Mouse (Mus musculus) liver, embryonic 14.5 days (tissue): ENCODE results near the gene Yes1. TPM values are rescaled to one million over a fixed set of nuclear protein-coding genes. Genes with fewer than 3 reads are reported as not detected.
A peak's percentile ranks its signal among the peaks of the same experiment; 100 is the strongest.
"Not testable (repeated sequence)": the region's sequence is repeated elsewhere in the genome, so short reads cannot be mapped to it uniquely, and the experiment has no call there.

Experiments used
- ATAC-seq: fragments of 200-750 bp; cut with Nextera tagmentation; 2 replicates; pipeline ENCODE4 v1.8.0; 2017; ENCODE audit warnings: moderate number of reproducible peaks, mild to moderate bottlenecking, moderate library complexity; ENCODE audit not compliant: insufficient read depth
- DNase-seq, 3 experiments: peaks; one replicate each; pipeline ENCODE4 v3.0.0-alpha.2; 2012 to 2013; ENCODE audit warnings: low read depth in 3 of 3, low spot score in 3 of 3
- H3K27ac ChIP-seq: fragments of 300-500 bp; sonication (generic); 2 replicates; pipeline ENCODE4 v1.5.1; 2014; ENCODE audit warnings: moderate library complexity, mild to moderate bottlenecking, control low read depth, inconsistent platforms
- H3K27me3 ChIP-seq: fragments of 300-500 bp; sonication (generic); 2 replicates; pipeline ENCODE4 v1.6.1; 2014; ENCODE audit warnings: mild to moderate bottlenecking, low read length, moderate library complexity; ENCODE audit not compliant: control insufficient read depth, insufficient read depth
- H3K36me3 ChIP-seq: fragments of 300-500 bp; sonication (generic); replicated peaks from 2 replicates; pipeline ENCODE4 v1.6.1; 2014; ENCODE audit warnings: low read depth; ENCODE audit not compliant: control insufficient read depth, insufficient read depth
- H3K4me1 ChIP-seq, 2 experiments: fragments of 200-500 bp in 1 of 2; fragments of 300-500 bp in 1 of 2; sonication (generic) in 1 of 2; replicated peaks; 2 replicates each; pipeline ENCODE4 v1.6.1; 2012 to 2014; ENCODE audit warnings: antibody characterized with exemption in 1 of 2, inconsistent platforms in 1 of 2, low read length in 1 of 2; ENCODE audit not compliant: control insufficient read depth in 2 of 2, insufficient read depth in 2 of 2
- H3K4me2 ChIP-seq: fragments of 300-500 bp; sonication (generic); 2 replicates; pipeline ENCODE4 v1.6.1; 2014; ENCODE audit warnings: low read depth, mild to moderate bottlenecking, control low read depth, moderate library complexity
- H3K4me3 ChIP-seq, 2 experiments: fragments of 200-500 bp in 1 of 2; fragments of 300-500 bp in 1 of 2; sonication (generic) in 1 of 2; 2 replicates each; pipeline ENCODE4 v1.5.1; 2012 to 2014; ENCODE audit warnings: low read depth in 2 of 2, low read length in 2 of 2, mild to moderate bottlenecking in 2 of 2, control low read depth in 1 of 2, inconsistent platforms in 1 of 2, moderate library complexity in 1 of 2; ENCODE audit not compliant: insufficient read depth in 1 of 2
- H3K9ac ChIP-seq: fragments of 300-500 bp; sonication (generic); replicated peaks from 2 replicates; pipeline ENCODE4 v1.6.1; 2014; ENCODE audit warnings: mild to moderate bottlenecking, control low read depth, moderate library complexity
- H3K9me3 ChIP-seq: fragments of 300-500 bp; sonication (generic); 2 replicates; pipeline ENCODE4 v1.6.1; 2016; ENCODE audit warnings: low read length, mixed read lengths; ENCODE audit not compliant: control insufficient read depth
- CTCF ChIP-seq: IDR thresholded peaks from 2 replicates; pipeline ENCODE4 v1.5.1; 2016; ENCODE audit warnings: antibody characterized with exemption, low read depth, control low read depth
- EP300 ChIP-seq: IDR thresholded peaks from 2 replicates; pipeline ENCODE4 v1.6.1; 2016; ENCODE audit warnings: antibody characterized with exemption, low read depth
- WGBS: fragments of 180-500 bp; shearing (Covaris S2); extraction: QIAGEN DNeasy Blood & Tissue Kit; methylation state at CpG from one replicate; pipeline ENCODE4 v1.1.7; 2014; ENCODE audit not compliant: insufficient replicate concordance; 5-methylcytosine and 5-hydroxymethylcytosine counted together
- polyA plus RNA-seq, 2 experiments: library from polyadenylated mRNA; depleted of rRNA in 1 of 2; stranded (reverse) in 1 of 2; unstranded in 1 of 2; fragments of >200 nt; fragmentation: Nextera tagmentation in 1 of 2; extraction: Ambion mirVana in 1 of 2; gene quantifications; 2 replicates each; pipeline versions ENCODE4 v1.2.1 to v1.2.3; 2012 to 2014

The Yes1 gene
- polyA plus RNA-seq, 2 experiments: 1.6 to 4.2 TPM

DNA sequence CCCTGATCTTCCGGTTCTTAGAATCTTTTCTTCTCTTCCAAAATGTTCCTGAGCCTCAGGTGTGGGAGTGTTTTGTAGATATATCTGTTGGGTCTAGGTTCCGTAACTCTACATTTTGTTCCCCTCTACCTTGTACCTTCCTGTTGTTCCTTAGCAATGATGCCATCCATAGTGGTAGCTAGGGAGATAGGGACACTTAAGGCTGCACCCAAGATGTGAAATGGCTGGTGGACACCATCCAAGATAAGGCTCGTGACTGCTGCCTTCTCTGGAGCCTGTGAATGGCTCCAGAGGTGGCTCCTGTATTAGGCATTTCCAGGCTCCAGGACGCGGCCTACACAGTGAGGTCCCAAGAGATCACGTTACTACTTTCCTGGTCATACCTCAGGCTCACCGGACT lies 117.3 kb downstream of the Yes1 start:
- no peaks in the 10 kb centered on the region for H3K9me3 ChIP-seq
- H3K27me3 ChIP-seq: no peaks in the 10 kb centered on the region
- no peak overlapping the region for H3K4me3 ChIP-seq
- no peak for DNase-seq
- H3K36me3 ChIP-seq: no peaks in the 10 kb centered on the region
- H3K4me1 ChIP-seq: peaks cover 0 to 11% of the 10 kb centered on the region in 2 experiments; a peak in 2 of 4 replicates
- TF ChIP-seq CTCF (no peak), EP300 (no peak)
- no peak for ATAC-seq
- H3K27ac ChIP-seq: no peak overlapping the region
- no peak overlapping the region for H3K4me2 ChIP-seq
- WGBS: 70% methylated on average over 7 of the region's 7 CpGs
- no peak overlapping the region for H3K9ac ChIP-seq

DNA sequence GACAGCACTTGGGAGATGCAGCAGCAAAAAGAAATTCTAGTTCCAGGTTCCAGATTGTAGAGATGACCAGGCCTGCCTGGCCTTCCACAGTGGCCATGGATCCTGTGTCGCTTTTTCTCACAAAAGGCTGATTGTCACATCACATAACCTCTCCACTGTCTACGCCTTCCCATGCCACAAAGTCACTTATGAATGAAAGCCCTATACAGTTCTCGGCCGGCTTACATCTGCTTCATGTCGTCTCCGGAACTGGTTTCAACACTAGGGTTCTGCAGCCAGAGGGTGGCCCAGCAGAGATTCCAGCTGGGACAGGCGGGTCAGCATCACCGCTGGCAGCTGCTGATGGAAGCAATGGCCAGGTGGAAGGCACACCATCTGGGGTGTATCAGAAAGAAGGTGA lies 117.9 kb downstream of the Yes1 start:
- H3K4me3 ChIP-seq: no peak overlapping the region
- WGBS: 72% methylated on average over 8 of the region's 8 CpGs
- H3K36me3 ChIP-seq: no peaks in the 10 kb centered on the region
- no peak overlapping the region for H3K4me2 ChIP-seq
- no peak overlapping the region for H3K27ac ChIP-seq
- ATAC-seq (no peak), DNase-seq (no peak)
- H3K27me3 ChIP-seq: no peaks in the 10 kb centered on the region
- H3K4me1 ChIP-seq: peaks cover 0 to 9% of the 10 kb centered on the region in 2 experiments; a peak in 2 of 4 replicates
- H3K9ac ChIP-seq: no peak overlapping the region
- TF ChIP-seq CTCF: no peak
- TF ChIP-seq EP300: no peak
- H3K9me3 ChIP-seq: no peaks in the 10 kb centered on the region

- not testable (repeated sequence) for H3K36me3 ChIP-seq, H3K27me3 ChIP-seq, H3K9ac ChIP-seq, H3K4me3 ChIP-seq, H3K4me1 ChIP-seq, DNase-seq, H3K4me2 ChIP-seq, H3K9me3 ChIP-seq, H3K27ac ChIP-seq
- WGBS: 83% methylated on average over 6 of the region's 6 CpGs
- ATAC-seq: 0 out of 2 replicates have a peak, but pooled peaks have one; percentile 35
Measured at GRCm38 (mm10) chr5:32733892-32734291, 122.9 kb downstream of the Yes1 start.

- no peak overlapping the region for H3K4me3 ChIP-seq
- H3K9ac ChIP-seq: no peak overlapping the region
- H3K27me3 ChIP-seq: no peaks in the 10 kb centered on the region
- no peak for DNase-seq
- TF ChIP-seq CTCF (no peak), EP300 (no peak)
- no peak overlapping the region for H3K27ac ChIP-seq
- H3K4me2 ChIP-seq: no peak overlapping the region
- no peaks in the 10 kb centered on the region for H3K4me1 ChIP-seq
- H3K9me3 ChIP-seq: no peaks in the 10 kb centered on the region
- no peaks in the 10 kb centered on the region for H3K36me3 ChIP-seq
- whole genome bisulfite sequencing: 71% methylated on average over 6 of the region's 6 CpGs
- ATAC-seq: no peak
Measured at GRCm38 (mm10) chr5:32735779-32736178, 124.8 kb downstream of the Yes1 start.

Other genes with a start within 250 kb of the Yes1 start
- 55.3 and 92.1 TPM in 2 replicates for gene Ppp1cb, start 152.3 kb upstream of the Yes1 start, polyA plus RNA-seq (2012; rRNA removed)
- 135 and 142 TPM in 2 replicates for gene Ppp1cb, start 152.3 kb upstream of the Yes1 start, polyA plus RNA-seq (2014; fragmentation: Nextera tagmentation; extraction: Ambion mirVana)
- 19.0 and 21.7 TPM in 2 replicates for gene Pisd, start 174.5 kb downstream of the Yes1 start, polyA plus RNA-seq (2012; rRNA removed)
- 29.0 and 33.8 TPM in 2 replicates for gene Pisd, start 174.5 kb downstream of the Yes1 start, polyA plus RNA-seq (2014; fragmentation: Nextera tagmentation; extraction: Ambion mirVana)
- 0.56 and 1.5 TPM in 2 replicates for gene Gm20671, start 215.9 kb downstream of the Yes1 start, polyA plus RNA-seq (2012; rRNA removed)
- not detected in 2 replicates for gene Gm20671, start 215.9 kb downstream of the Yes1 start, polyA plus RNA-seq (2014; fragmentation: Nextera tagmentation; extraction: Ambion mirVana)
- 3.7 and 4.2 TPM in 2 replicates for gene Prr14l, start 243.1 kb downstream of the Yes1 start, polyA plus RNA-seq (2012; rRNA removed)
- 6.5 and 8.7 TPM in 2 replicates for gene Prr14l, start 243.1 kb downstream of the Yes1 start, polyA plus RNA-seq (2014; fragmentation: Nextera tagmentation; extraction: Ambion mirVana)